Mouse (Mus musculus) urinary bladder, postnatal 10 days (tissue): ENCODE measurements around the gene Cldnd2.
"Not testable (repeated sequence)": the region's sequence is repeated elsewhere in the genome, so short reads cannot be mapped to it uniquely, and the experiment has no call there.

ENCODE experiments used
- DNase-seq: peaks from one replicate; pipeline ENCODE4 v3.0.0; 2022; ENCODE audit warnings: low spot score

Gene Cldnd2

GRCm38 (mm10) chr7:43440482-43440881 lies at the start of gene Cldnd2:
Cldnd2 (plus strand) TSS chr7:43440782.
- no peak for DNase-seq

GRCm38 (mm10) chr7:43392349-43393121 lies 48.0 kb upstream of the Cldnd2 start:
- no peak for DNase-seq

GRCm38 (mm10) chr7:43399501-43399900 lies 41.1 kb upstream of the Cldnd2 start:
- DNase-seq = no peak

GRCm38 (mm10) chr7:43402718-43403117 lies 37.9 kb upstream of the Cldnd2 start:
- no peak for DNase-seq

- no peak for DNase-seq
Observed at GRCm38 (mm10) chr7:43407573-43407972, 33.0 kb upstream of the Cldnd2 start.

GRCm38 (mm10) chr7:43408131-43408553 lies 32.4 kb upstream of the Cldnd2 start, which contains the start of gene Siglecg:
Siglecg (plus strand) TSS chr7:43408204.
- DNase-seq = no peak

- no peak for DNase-seq
Observed at GRCm38 (mm10) chr7:43409084-43409483, 31.5 kb upstream of the Cldnd2 start.

- DNase-seq = not testable (repeated sequence)
Observed at GRCm38 (mm10) chr7:43411724-43412123, 28.9 kb upstream of the Cldnd2 start.

GRCm38 (mm10) chr7:43417298-43417697 lies 23.3 kb upstream of the Cldnd2 start:
- DNase-seq = no peak

- DNase-seq = peak; percentile 52
Observed at GRCm38 (mm10) chr7:43422995-43423617, 17.5 kb upstream of the Cldnd2 start.

- DNase-seq = no peak
Observed at GRCm38 (mm10) chr7:43423991-43424625, 16.5 kb upstream of the Cldnd2 start.

- DNase-seq = no peak
Observed at GRCm38 (mm10) chr7:43427406-43427805, 13.2 kb upstream of the Cldnd2 start, which contains the start of gene Lim2. Lim2 (plus strand) TSS chr7:43427670.

- DNase-seq = no peak
Observed at GRCm38 (mm10) chr7:43429500-43429899, 11.1 kb upstream of the Cldnd2 start.

- DNase-seq = no peak
Observed at GRCm38 (mm10) chr7:43432891-43433290, 7.7 kb upstream of the Cldnd2 start.

GRCm38 (mm10) chr7:43434676-43435075 lies 5.9 kb upstream of the Cldnd2 start:
- no peak for DNase-seq

GRCm38 (mm10) chr7:43436341-43437255 lies 4.0 kb upstream of the Cldnd2 start, which contains the start of gene Nkg7:
Nkg7 (plus strand) TSS chr7:43437073.
- no peak for DNase-seq

GRCm38 (mm10) chr7:43438611-43439010 lies 2.0 kb upstream of the Cldnd2 start:
- no peak for DNase-seq

GRCm38 (mm10) chr7:43441071-43441470 lies 489 bp downstream of the Cldnd2 start:
- DNase-seq = no peak

- DNase-seq = no peak
Observed at GRCm38 (mm10) chr7:43442684-43443083, 2.1 kb downstream of the Cldnd2 start.

GRCm38 (mm10) chr7:43443126-43443916 lies 2.7 kb downstream of the Cldnd2 start:
- peak; percentile 25 for DNase-seq

GRCm38 (mm10) chr7:43443917-43444293 lies 3.3 kb downstream of the Cldnd2 start, which contains the start of the genes Etfb and Gm45233:
Etfb (plus strand) TSS chr7:43444083.
Gm45233 (plus strand) TSS chr7:43444128.
- peak; percentile 75 for DNase-seq
